7 mouse cellular contexts compared by ENCODE assay signal in the genomic region with DNA sequence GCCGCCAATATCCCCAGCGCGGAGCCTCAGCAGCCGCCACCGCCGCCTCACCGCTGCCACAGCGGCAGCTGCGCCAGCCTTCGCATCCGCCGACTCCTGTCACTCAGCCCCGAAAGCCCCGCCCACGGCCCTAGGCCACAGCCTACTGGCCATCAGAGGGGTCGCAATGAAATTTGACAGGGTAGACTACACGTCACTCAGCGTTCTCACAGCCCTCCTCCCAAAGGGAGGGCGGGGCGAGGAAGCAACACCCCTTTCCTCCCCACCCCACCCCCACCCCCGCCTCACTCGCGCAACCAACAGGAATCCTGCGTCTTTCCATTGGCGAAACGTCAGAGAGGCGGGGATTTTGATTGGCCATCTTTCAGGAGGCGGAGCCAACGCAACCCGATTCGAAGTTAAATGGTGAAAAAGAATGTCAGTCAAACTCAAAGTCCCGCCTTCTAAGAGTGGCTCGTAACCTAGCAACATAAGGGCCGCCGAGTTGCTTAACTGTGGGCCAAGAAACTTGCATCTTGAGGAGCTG. TPM values are rescaled to one million over a fixed set of nuclear protein-coding genes. Genes with fewer than 3 reads are reported as not detected.
DNase-seq lines count a peak whose midpoint lies in the region; ATAC-seq lines count a peak whose summit lies in the region.

A gene (minus strand): TSS at position 105 of the 526 bp plus-strand sequence.
A gene (plus strand): TSS at position 448 of the 526 bp plus-strand sequence.

- peaks cover 13% of the 10 kb centered on the region for H3K36me3 ChIP-seq in limb, embryonic 10.5 days
- peaks cover 11% of the 10 kb centered on the region for H3K36me3 ChIP-seq in midbrain, embryonic 13.5 days

- DNase-seq in adrenal gland, adult 8-10 months, result peak; percentile 99
- peak; percentile 99 for DNase-seq in embryo, embryonic 9.5 days (ENCODE audit: extremely low spot score)
- DNase-seq in kidney, adult 11 months, result peak; percentile 98
- peak; percentile 98 for DNase-seq in limb, embryonic 10.5 days (ENCODE audit: low spot score)
- peak; percentile 98 for DNase-seq in spleen, adult 12 weeks (ENCODE audit: low spot score)

- H3K9ac ChIP-seq in midbrain, embryonic 13.5 days (replicated peaks), result peak within 1 kb of the TSS; percentile 89

- H3K9me3 ChIP-seq in limb, embryonic 10.5 days (replicated peaks), result no peaks in the 10 kb centered on the region
- no peaks in the 10 kb centered on the region for H3K9me3 ChIP-seq in midbrain, embryonic 13.5 days

- ATAC-seq in granulocyte monocyte progenitor cell, adult 5-6 weeks (replicated peaks; ENCODE audit: poor library complexity, severe bottlenecking), result peak; percentile 91
- ATAC-seq in midbrain, embryonic 13.5 days, result peak; percentile 98

- 0 out of 2 replicates have a peak, but pooled peaks cover 8% of the 10 kb centered on the region for H3K27me3 ChIP-seq in limb, embryonic 10.5 days (ENCODE audit: low read depth, poor library complexity, severe bottlenecking)
- H3K27me3 ChIP-seq in midbrain, embryonic 13.5 days, result peaks cover 17% of the 10 kb centered on the region

- peak within 1 kb of the TSS; percentile 95 for H3K4me2 ChIP-seq in midbrain, embryonic 13.5 days (replicated peaks)

- WGBS in limb, embryonic 10.5 days, result 0% methylated on average over 35 of the region's 35 CpGs
- under 1% methylated on average over 35 of the region's 35 CpGs for WGBS in midbrain, embryonic 13.5 days

- peak within 1 kb of the TSS; percentile 84 for H3K4me3 ChIP-seq in limb, embryonic 10.5 days
- H3K4me3 ChIP-seq in midbrain, embryonic 13.5 days (replicated peaks), result peak within 1 kb of the TSS; percentile 76

- H3K27ac ChIP-seq in limb, embryonic 10.5 days, result peak within 1 kb of the TSS; percentile 87
- H3K27ac ChIP-seq in midbrain, embryonic 13.5 days, result peak within 1 kb of the TSS; percentile 67; the same call in 1 of the 2 replicates

- H3K4me1 ChIP-seq in limb, embryonic 10.5 days, result peaks cover 39% of the 10 kb centered on the region
- peaks cover 33% of the 10 kb centered on the region for H3K4me1 ChIP-seq in midbrain, embryonic 13.5 days (replicated peaks)

RNA-seq across cellular contexts. Expression of the first gene that starts in this region (rescaled TPM):
- 10 to 100 TPM; 33.9 to 44.5 (median 40.0) TPM for total RNA-seq in adrenal gland, adult 8-10 months (2022)
- total RNA-seq in granulocyte monocyte progenitor cell, adult 5-6 weeks (2014; fragmentation: Nextera tagmentation), result 28.8 and 41.5 TPM in 2 replicates
- 12.7 and 14.1 TPM in 2 replicates for total RNA-seq in granulocyte monocyte progenitor cell, adult 5-6 weeks (2017)
- polyA plus RNA-seq in limb, embryonic 10.5 days (2016; fragmentation: Nextera tagmentation; extraction: Ambion mirVana), result 12.3 and 13.2 TPM in 2 replicates
- polyA plus RNA-seq in midbrain, embryonic 13.5 days (2015; fragmentation: Nextera tagmentation; extraction: Ambion mirVana), result 12.6 and 15.6 TPM in 2 replicates

RNA-seq across cellular contexts. Expression of the second gene that starts in this region (rescaled TPM):
- 1 to 10 TPM in 2 of 4 experiments, under 1 TPM in 2; 0.42 to 1.8 (median 1.1) TPM for total RNA-seq in adrenal gland, adult 8-10 months (2022)
- total RNA-seq in granulocyte monocyte progenitor cell, adult 5-6 weeks (2014; fragmentation: Nextera tagmentation), result not detected in 2 replicates
- not detected in 2 replicates for total RNA-seq in granulocyte monocyte progenitor cell, adult 5-6 weeks (2017)
- 0.30 and 0.41 TPM in 2 replicates for polyA plus RNA-seq in limb, embryonic 10.5 days (2016; fragmentation: Nextera tagmentation; extraction: Ambion mirVana)
- 1.4 and 2.0 TPM in 2 replicates for polyA plus RNA-seq in midbrain, embryonic 13.5 days (2015; fragmentation: Nextera tagmentation; extraction: Ambion mirVana)

Comparison
In these comparisons a context has a peak if more than half of its experiments do, and no peak if none do; other contexts are left out.
1. Peak in every context shown above with its lines: DNase-seq, ATAC-seq, H3K4me3 ChIP-seq and H3K27ac ChIP-seq.